Mouse (Mus musculus) forebrain, postnatal 0 days (tissue): ENCODE measurements around the gene Gm10112. TPM values are rescaled to one million over a fixed set of nuclear protein-coding genes. Genes with fewer than 3 reads are reported as not detected.
A peak's percentile ranks its signal among the peaks of the same experiment; 100 is the strongest.

Experiments
- ATAC-seq: fragments of 200-750 bp; cut with Nextera tagmentation; 2 replicates; pipeline ENCODE4 v1.8.0; 2017; ENCODE audit warnings: mild to moderate bottlenecking, moderate library complexity
- DNase-seq: peaks from one replicate; pipeline ENCODE4 v3.0.0-alpha.2; 2015
- H3K27ac ChIP-seq: fragments of 300-500 bp; sonication (generic); 2 replicates; pipeline ENCODE4 v1.5.1; 2014; ENCODE audit warnings: low read depth, mild to moderate bottlenecking, antibody characterized with exemption, low read length, moderate library complexity, mixed read lengths
- H3K27me3 ChIP-seq: fragments of 300-500 bp; sonication (generic); 2 replicates; pipeline ENCODE4 v1.6.1; 2014; ENCODE audit warnings: mild to moderate bottlenecking, low read length, mixed read lengths; ENCODE audit not compliant: insufficient read depth
- H3K36me3 ChIP-seq: fragments of 300-500 bp; sonication (generic); 2 replicates; pipeline ENCODE4 v1.6.1; 2014; ENCODE audit warnings: mild to moderate bottlenecking, moderate library complexity; ENCODE audit not compliant: insufficient read depth
- H3K4me1 ChIP-seq: fragments of 300-500 bp; sonication (generic); 2 replicates; pipeline ENCODE4 v1.6.1; 2014; ENCODE audit warnings: antibody characterized with exemption; ENCODE audit not compliant: insufficient read depth
- H3K4me2 ChIP-seq: fragments of 300-500 bp; sonication (generic); 2 replicates; pipeline ENCODE4 v1.6.1; 2014; ENCODE audit warnings: low read depth, mild to moderate bottlenecking, moderate library complexity
- H3K4me3 ChIP-seq: fragments of 300-500 bp; sonication (generic); 2 replicates; pipeline ENCODE4 v1.5.1; 2014; ENCODE audit warnings: low read depth, low read length, mixed read lengths
- H3K9ac ChIP-seq: fragments of 300-500 bp; sonication (generic); 2 replicates; pipeline ENCODE4 v1.6.1; 2014; ENCODE audit warnings: mild to moderate bottlenecking
- H3K9me3 ChIP-seq: fragments of 300-500 bp; sonication (generic); 2 replicates; pipeline ENCODE4 v1.6.1; 2016; ENCODE audit warnings: low read length
- CTCF ChIP-seq: sonication (generic); IDR thresholded peaks from 2 replicates; pipeline ENCODE4 v1.5.1; 2016; ENCODE audit warnings: antibody characterized with exemption, control low read depth, low read depth
- WGBS: fragments of 180-500 bp; shearing (Covaris S2); extraction: QIAGEN DNeasy Blood & Tissue Kit; methylation state at CpG from one replicate; pipeline ENCODE4 v1.1.7; 2014; 5-methylcytosine and 5-hydroxymethylcytosine counted together
- polyA plus RNA-seq: library from polyadenylated mRNA; unstranded; fragments of >200 nt; fragmentation: Nextera tagmentation; extraction: Ambion mirVana; gene quantifications from 2 replicates; pipeline ENCODE4 v1.2.1, GENCODE M21; 2015
- total RNA-seq: library from RNA; depleted of rRNA; stranded (reverse); fragments of >200 nt; gene quantifications from 2 replicates; pipeline ENCODE4 v1.2.3, GENCODE M21; 2014; rRNA removed

The Gm10112 gene
- total RNA-seq (not detected in 2 replicates), polyA plus RNA-seq (not detected in 2 replicates)

- Histone ChIP-seq H3K36me3 (no peaks in the 10 kb centered on the region), H3K9ac (no peak within 1 kb of the TSS), H3K4me3 (no peak within 1 kb of the TSS), H3K4me1 (no peaks in the 10 kb centered on the region), H3K27ac (no peak within 1 kb of the TSS), H3K27me3 (no peaks in the 10 kb centered on the region), H3K9me3 (no peaks in the 10 kb centered on the region), H3K4me2 (no peak within 1 kb of the TSS)
- ATAC-seq (no peak), DNase-seq (no peak)
- no peak for TF ChIP-seq CTCF
- 95% methylated on average over 3 of the region's 3 CpGs for WGBS
These were observed at the start of gene Gm10112 for GRCm38 (mm10) chrX:111168040-111168439. Gm10112 (plus strand) TSS chrX:111168340.

GRCm38 (mm10) chrX:111189574-111189973 is 21.4 kb downstream of the Gm10112 start:
- Histone ChIP-seq H3K9me3 (no peaks in the 10 kb centered on the region), H3K4me2 (no peak overlapping the region), H3K27me3 (no peaks in the 10 kb centered on the region), H3K9ac (no peak overlapping the region), H3K4me1 (no peaks in the 10 kb centered on the region), H3K36me3 (no peaks in the 10 kb centered on the region), H3K4me3 (no peak overlapping the region), H3K27ac (no peak overlapping the region)
- WGBS, result 67% methylated on average over 1 of the region's 1 CpGs
- TF ChIP-seq CTCF, result no peak; the same call in 1 of the 2 replicates
- ATAC-seq, result no peak
- no peak for DNase-seq

- H3K27ac ChIP-seq, result no peak overlapping the region
- no peaks in the 10 kb centered on the region for H3K27me3 ChIP-seq
- ATAC-seq (peak; percentile 20; the same call in 1 of the 2 replicates), DNase-seq (peak; percentile 56)
- H3K9me3 ChIP-seq, result no peaks in the 10 kb centered on the region
- no peak overlapping the region for H3K9ac ChIP-seq
- H3K4me1 ChIP-seq, result no peaks in the 10 kb centered on the region
- no peaks in the 10 kb centered on the region for H3K36me3 ChIP-seq
- TF ChIP-seq CTCF, result peak; percentile 71
- H3K4me2 ChIP-seq, result no peak overlapping the region
- 3% methylated on average over 2 of the region's 2 CpGs for WGBS
- H3K4me3 ChIP-seq, result no peak overlapping the region
These were observed 28.2 kb downstream of the Gm10112 start for GRCm38 (mm10) chrX:111196376-111196775.

- Histone ChIP-seq H3K4me2 (no peak overlapping the region), H3K36me3 (no peaks in the 10 kb centered on the region), H3K9me3 (no peaks in the 10 kb centered on the region), H3K27me3 (no peaks in the 10 kb centered on the region), H3K27ac (no peak overlapping the region), H3K4me3 (no peak overlapping the region), H3K9ac (no peak overlapping the region), H3K4me1 (no peaks in the 10 kb centered on the region)
- peak; percentile 75 for DNase-seq
- WGBS, result 24% methylated on average over 5 of the region's 5 CpGs
- peak; percentile 66 for ATAC-seq
- peak; percentile 79 for TF ChIP-seq CTCF
These were observed 42.1 kb downstream of the Gm10112 start for GRCm38 (mm10) chrX:111210225-111210624.

Other genes starting within 250 kb of the Gm10112 start
- not detected in 2 replicates for gene Cylc1, start 57.9 kb upstream of the Gm10112 start, total RNA-seq
- gene Cylc1, start 57.9 kb upstream of the Gm10112 start, polyA plus RNA-seq, result not detected in 2 replicates